Mouse (Mus musculus) ES-CJ7 (cell line): ENCODE measurements around the gene Smad1.

ENCODE experiments used
- DNase-seq: peaks from one replicate; pipeline ENCODE4 v3.0.0; 2011; ENCODE audit warnings: low read depth, low spot score

The Smad1 gene

GRCm38 (mm10) chr8:79355721-79356434 is 43.4 kb downstream of the Smad1 start:
- peak; percentile 58 for DNase-seq

GRCm38 (mm10) chr8:79354009-79354408 is 45.3 kb downstream of the Smad1 start:
- no peak for DNase-seq

GRCm38 (mm10) chr8:79351916-79352315 is 47.4 kb downstream of the Smad1 start:
- no peak for DNase-seq

GRCm38 (mm10) chr8:79350805-79351204 is 48.5 kb downstream of the Smad1 start:
- no peak for DNase-seq

GRCm38 (mm10) chr8:79350094-79350593 is 49.2 kb downstream of the Smad1 start:
- DNase-seq = no peak

- no peak for DNase-seq
Measured at GRCm38 (mm10) chr8:79346414-79346813, 52.9 kb downstream of the Smad1 start.

GRCm38 (mm10) chr8:79345856-79346255 is 53.5 kb downstream of the Smad1 start:
- no peak for DNase-seq

GRCm38 (mm10) chr8:79341236-79341635 is 58.1 kb downstream of the Smad1 start:
- no peak for DNase-seq

GRCm38 (mm10) chr8:79339555-79339954 is 59.8 kb downstream of the Smad1 start:
- DNase-seq = peak; percentile 51

GRCm38 (mm10) chr8:79338619-79339018 is 60.7 kb downstream of the Smad1 start:
- DNase-seq = no peak

GRCm38 (mm10) chr8:79332109-79332900 is 67.0 kb downstream of the Smad1 start:
- DNase-seq = peak; percentile 32

- peak; percentile 61 for DNase-seq
Measured at GRCm38 (mm10) chr8:79331571-79331970, 67.7 kb downstream of the Smad1 start.

GRCm38 (mm10) chr8:79331017-79331416 is 68.3 kb downstream of the Smad1 start:
- no peak for DNase-seq

GRCm38 (mm10) chr8:79329735-79330134 is 69.6 kb downstream of the Smad1 start:
- no peak for DNase-seq

GRCm38 (mm10) chr8:79329182-79329581 is 70.1 kb downstream of the Smad1 start:
- DNase-seq = no peak

GRCm38 (mm10) chr8:79325510-79325909 is 73.8 kb downstream of the Smad1 start:
- DNase-seq = no peak

- DNase-seq = no peak
Measured at GRCm38 (mm10) chr8:79324928-79325327, 74.4 kb downstream of the Smad1 start.

GRCm38 (mm10) chr8:79324036-79324435 is 75.3 kb downstream of the Smad1 start:
- DNase-seq = no peak

- no peak for DNase-seq
Measured at GRCm38 (mm10) chr8:79323121-79323520, 76.2 kb downstream of the Smad1 start.

GRCm38 (mm10) chr8:79310801-79311200 is 88.5 kb downstream of the Smad1 start:
- DNase-seq = no peak

- peak; percentile 62 for DNase-seq
Measured at GRCm38 (mm10) chr8:79305941-79306340, 93.4 kb downstream of the Smad1 start.

- DNase-seq = no peak
Measured at GRCm38 (mm10) chr8:79301548-79301947, 97.8 kb downstream of the Smad1 start.

- DNase-seq = no peak
Measured at GRCm38 (mm10) chr8:79299704-79300103, 99.6 kb downstream of the Smad1 start.
